Mouse (Mus musculus) embryonic facial prominence, embryonic 14.5 days (tissue): ENCODE results near the gene Nxpe4. TPM values are rescaled to one million over a fixed set of nuclear protein-coding genes. Genes with fewer than 3 reads are reported as not detected.
"Not testable (repeated sequence)": the region's sequence is repeated elsewhere in the genome, so short reads cannot be mapped to it uniquely, and the experiment has no call there.

Source experiments
- ATAC-seq: fragments of 200-750 bp; cut with Nextera tagmentation; 2 replicates; pipeline ENCODE4 v1.8.0; 2017; ENCODE audit warnings: low read depth, moderate number of reproducible peaks, moderate TSS enrichment
- DNase-seq: peaks from one replicate; pipeline ENCODE4 v3.0.0-alpha.2; 2015; ENCODE audit warnings: low spot score
- H3K27ac ChIP-seq: fragments of 300-500 bp; sonication (generic); replicated peaks from 2 replicates; pipeline ENCODE4 v1.5.1; 2014; ENCODE audit warnings: low read depth, mild to moderate bottlenecking, low read length, moderate library complexity
- H3K27me3 ChIP-seq: fragments of 300-500 bp; sonication (generic); replicated peaks from 2 replicates; pipeline ENCODE4 v1.6.1; 2014; ENCODE audit warnings: low read length; ENCODE audit not compliant: control insufficient read depth, insufficient read depth
- H3K36me3 ChIP-seq: fragments of 300-500 bp; sonication (generic); 2 replicates; pipeline ENCODE4 v1.6.1; 2014; ENCODE audit warnings: low read length, mixed read lengths; ENCODE audit not compliant: control insufficient read depth, insufficient read depth
- H3K4me1 ChIP-seq: fragments of 300-500 bp; sonication (generic); 2 replicates; pipeline ENCODE4 v1.6.1; 2014; ENCODE audit warnings: antibody characterized with exemption, low read length; ENCODE audit not compliant: control insufficient read depth, insufficient read depth
- H3K4me2 ChIP-seq: fragments of 300-500 bp; sonication (generic); 2 replicates; pipeline ENCODE4 v1.6.1; 2014; ENCODE audit warnings: low read depth, mild to moderate bottlenecking, low read length, moderate library complexity, mixed read lengths
- H3K4me3 ChIP-seq: fragments of 300-500 bp; sonication (generic); 2 replicates; pipeline ENCODE4 v1.5.1; 2014; ENCODE audit warnings: low read depth, mild to moderate bottlenecking, low read length
- H3K9ac ChIP-seq: fragments of 300-500 bp; sonication (generic); 2 replicates; pipeline ENCODE4 v1.6.1; 2014; ENCODE audit warnings: low read depth, mild to moderate bottlenecking, low read length, moderate library complexity, mixed read lengths
- H3K9me3 ChIP-seq: fragments of 300-500 bp; sonication (generic); 2 replicates; pipeline ENCODE4 v1.6.1; 2016; ENCODE audit warnings: low read length; ENCODE audit not compliant: control insufficient read depth
- WGBS: fragments of 180-500 bp; shearing (Covaris S2); extraction: QIAGEN DNeasy Blood & Tissue Kit; methylation state at CpG from one replicate; pipeline ENCODE4 v1.1.7; 2014; 5-methylcytosine and 5-hydroxymethylcytosine counted together
- polyA plus RNA-seq: library from polyadenylated mRNA; unstranded; fragments of >200 nt; fragmentation: Nextera tagmentation; extraction: Ambion mirVana; gene quantifications from 2 replicates; pipeline ENCODE4 v1.2.1, GENCODE M21; 2014

Nxpe4 gene
- polyA plus RNA-seq, 1 experiment from 2014 or later: 7.4 TPM

- not testable (repeated sequence) for H3K27ac ChIP-seq, ATAC-seq, H3K4me3 ChIP-seq, DNase-seq, H3K4me1 ChIP-seq, H3K27me3 ChIP-seq, H3K4me2 ChIP-seq, H3K9me3 ChIP-seq, H3K9ac ChIP-seq, H3K36me3 ChIP-seq
- WGBS: 88% methylated on average over 8 of the region's 8 CpGs
These were observed 255.5 kb downstream of the Nxpe4 start for GRCm38 (mm10) chr9:48417366-48417765.

DNA sequence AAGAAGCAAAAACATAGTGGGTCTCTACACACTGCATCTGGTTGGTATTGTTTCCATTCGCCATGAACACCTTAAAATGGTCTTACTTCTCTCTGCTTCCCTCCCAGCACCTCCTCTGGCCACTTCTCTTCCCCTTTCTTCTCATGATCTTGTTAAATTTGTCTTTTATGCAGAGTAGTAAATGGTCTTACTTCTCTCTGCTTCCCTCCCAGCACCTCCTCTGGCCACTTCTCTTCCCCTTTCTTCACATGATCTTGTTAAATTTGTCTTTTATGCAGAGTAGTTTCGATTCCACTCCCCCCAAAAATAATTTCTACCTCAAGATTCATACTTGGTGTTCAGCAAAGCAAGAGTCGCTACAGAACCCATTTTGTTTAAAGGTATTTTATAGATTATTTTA is 256.2 kb downstream of the Nxpe4 start:
- no peak for ATAC-seq

DNA sequence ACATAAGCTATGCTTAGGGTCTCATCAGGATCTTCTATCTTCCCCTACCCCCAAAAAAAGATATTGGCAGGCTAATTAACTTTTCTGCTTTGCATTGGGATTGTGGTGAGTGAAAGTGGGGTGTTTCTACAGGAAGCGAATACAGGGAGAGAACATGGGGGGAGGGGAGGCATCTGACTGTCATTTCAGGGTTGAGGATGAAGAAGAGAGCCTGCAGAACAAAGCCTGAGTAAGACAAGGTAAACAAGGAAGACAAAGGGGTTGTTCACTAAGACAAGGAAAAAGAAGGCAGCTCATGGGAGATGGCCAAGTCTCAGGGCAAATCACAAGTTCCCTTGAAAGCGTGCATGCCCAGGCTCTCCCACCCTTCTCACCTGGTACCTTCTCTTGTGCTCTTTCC is 256.6 kb downstream of the Nxpe4 start:
- no peak overlapping the region for H3K27ac ChIP-seq
- no peak for DNase-seq
- no peak for ATAC-seq
- 76% methylated on average over 2 of the region's 2 CpGs for WGBS
- no peak overlapping the region for H3K4me3 ChIP-seq
- no peak overlapping the region for H3K9ac ChIP-seq
- no peaks in the 10 kb centered on the region for H3K4me1 ChIP-seq
- no peak overlapping the region for H3K4me2 ChIP-seq
- no peaks in the 10 kb centered on the region for H3K9me3 ChIP-seq
- H3K27me3 ChIP-seq: no peaks in the 10 kb centered on the region
- no peaks in the 10 kb centered on the region for H3K36me3 ChIP-seq

More for the DNA sequence above, 256.2 kb downstream of the Nxpe4 start:
- H3K4me2 ChIP-seq: no peak overlapping the region
- no peak overlapping the region for H3K4me3 ChIP-seq
- H3K36me3 ChIP-seq: no peaks in the 10 kb centered on the region
- H3K27ac ChIP-seq: no peak overlapping the region
- H3K9me3 ChIP-seq: no peaks in the 10 kb centered on the region
- no peaks in the 10 kb centered on the region for H3K27me3 ChIP-seq
- WGBS: 76% methylated on average over 3 of the region's 3 CpGs
- H3K4me1 ChIP-seq: no peaks in the 10 kb centered on the region
- DNase-seq: no peak
- no peak overlapping the region for H3K9ac ChIP-seq

GRCm38 (mm10) chr9:48418829-48419228 is 257.0 kb downstream of the Nxpe4 start:
- Histone ChIP-seq H3K36me3 (no peaks in the 10 kb centered on the region), H3K27me3 (no peaks in the 10 kb centered on the region), H3K4me1 (no peaks in the 10 kb centered on the region), H3K9me3 (no peaks in the 10 kb centered on the region), H3K27ac (no peak overlapping the region), H3K4me2 (no peak overlapping the region), H3K9ac (no peak overlapping the region), H3K4me3 (no peak overlapping the region)
- WGBS: 65% methylated on average over 8 of the region's 8 CpGs
- DNase-seq: no peak
- ATAC-seq: no peak

GRCm38 (mm10) chr9:48420437-48420836 is 258.6 kb downstream of the Nxpe4 start:
- H3K4me2 ChIP-seq: no peak overlapping the region
- no peak overlapping the region for H3K9ac ChIP-seq
- H3K4me3 ChIP-seq: no peak overlapping the region
- H3K9me3 ChIP-seq: no peaks in the 10 kb centered on the region
- DNase-seq: no peak
- H3K36me3 ChIP-seq: no peaks in the 10 kb centered on the region
- WGBS: 86% methylated on average over 7 of the region's 7 CpGs
- no peaks in the 10 kb centered on the region for H3K27me3 ChIP-seq
- H3K4me1 ChIP-seq: no peaks in the 10 kb centered on the region
- no peak overlapping the region for H3K27ac ChIP-seq
- ATAC-seq: no peak

DNA sequence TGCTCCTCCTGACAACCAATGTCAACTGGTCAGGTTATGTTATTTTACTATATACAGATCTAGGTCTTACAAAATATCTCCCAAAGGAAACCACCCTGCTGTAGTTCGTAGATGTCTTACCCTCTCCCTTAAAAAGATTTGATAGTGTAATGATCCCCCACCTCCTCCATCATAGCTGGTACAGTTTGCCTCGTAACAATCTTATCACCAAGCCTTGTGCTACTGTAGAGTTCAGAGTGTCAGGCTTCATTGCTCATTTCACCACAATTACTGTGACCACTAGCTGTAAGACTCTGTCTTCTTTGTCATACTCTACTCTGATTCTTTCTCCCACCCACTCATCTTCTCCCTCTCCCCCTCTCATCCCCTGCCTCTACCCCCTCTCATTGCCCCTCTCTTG is 259.2 kb downstream of the Nxpe4 start:
- no peaks in the 10 kb centered on the region for H3K27me3 ChIP-seq
- no peak for ATAC-seq
- no peak overlapping the region for H3K4me3 ChIP-seq
- no peaks in the 10 kb centered on the region for H3K9me3 ChIP-seq
- no peak overlapping the region for H3K4me2 ChIP-seq
- WGBS: 94% methylated on average over 2 of the region's 2 CpGs
- H3K4me1 ChIP-seq: no peaks in the 10 kb centered on the region
- H3K36me3 ChIP-seq: no peaks in the 10 kb centered on the region
- no peak overlapping the region for H3K27ac ChIP-seq
- H3K9ac ChIP-seq: no peak overlapping the region
- DNase-seq: no peak

GRCm38 (mm10) chr9:48421561-48421960 is 259.7 kb downstream of the Nxpe4 start:
- no peak overlapping the region for H3K9ac ChIP-seq
- no peaks in the 10 kb centered on the region for H3K27me3 ChIP-seq
- 84% methylated on average over 2 of the region's 2 CpGs for WGBS
- no peaks in the 10 kb centered on the region for H3K9me3 ChIP-seq
- no peaks in the 10 kb centered on the region for H3K4me1 ChIP-seq
- H3K4me3 ChIP-seq: no peak overlapping the region
- no peaks in the 10 kb centered on the region for H3K36me3 ChIP-seq
- ATAC-seq: no peak
- H3K4me2 ChIP-seq: no peak overlapping the region
- DNase-seq: no peak
- H3K27ac ChIP-seq: no peak overlapping the region

DNA sequence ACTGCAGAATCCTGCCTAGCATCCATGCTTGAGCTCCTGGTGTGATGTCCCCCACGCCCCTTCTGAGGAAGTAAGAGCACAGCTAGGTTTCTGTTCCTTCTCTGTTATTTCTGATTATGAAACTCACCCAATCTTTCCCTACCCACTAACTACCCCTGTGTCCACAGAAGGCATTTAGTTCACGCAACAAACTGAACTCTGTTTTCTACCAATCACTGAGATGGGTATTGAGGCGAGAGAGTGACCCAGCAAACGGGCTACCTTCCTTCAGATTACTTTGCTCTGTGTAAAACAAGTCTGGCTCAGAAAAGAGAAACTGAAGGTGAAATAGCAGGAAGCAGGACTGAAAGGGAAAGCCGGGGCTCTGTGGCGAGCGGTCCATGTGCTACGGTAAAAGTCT is 260.6 kb downstream of the Nxpe4 start:
- Histone ChIP-seq H3K9ac (no peak overlapping the region), H3K36me3 (no peaks in the 10 kb centered on the region), H3K27ac (no peak overlapping the region), H3K4me2 (no peak overlapping the region), H3K9me3 (no peaks in the 10 kb centered on the region), H3K4me3 (no peak overlapping the region), H3K4me1 (no peaks in the 10 kb centered on the region), H3K27me3 (no peaks in the 10 kb centered on the region)
- no peak for ATAC-seq
- DNase-seq: no peak
- 83% methylated on average over 8 of the region's 8 CpGs for WGBS

- WGBS: 39% methylated on average over 1 of the region's 1 CpGs
- H3K4me3 ChIP-seq: no peak overlapping the region
- no peak overlapping the region for H3K27ac ChIP-seq
These were observed 261.4 kb downstream of the Nxpe4 start for GRCm38 (mm10) chr9:48423256-48423655.

More at GRCm38 (mm10) chr9:48423256-48423655, 261.4 kb downstream of the Nxpe4 start:
- Histone ChIP-seq H3K4me2 (no peak overlapping the region), H3K9ac (no peak overlapping the region), H3K4me1 (no peaks in the 10 kb centered on the region), H3K9me3 (no peaks in the 10 kb centered on the region), H3K36me3 (no peaks in the 10 kb centered on the region), H3K27me3 (no peaks in the 10 kb centered on the region)
- no peak for DNase-seq
- ATAC-seq: no peak
